Mouse (Mus musculus) thymus, adult 2 months (tissue): ENCODE results near the gene Tppp2.

Experiments used
- CTCF ChIP-seq: fragments of 200-500 bp; IDR thresholded peaks from 2 replicates; pipeline ENCODE4 v1.5.1; 2012; ENCODE audit warnings: mild to moderate bottlenecking, control low read depth, low read length, moderate library complexity, borderline replicate concordance; ENCODE audit not compliant: control insufficient read depth, poor library complexity, insufficient read depth; ENCODE audit errors: extremely low read depth
- POLR2A ChIP-seq: fragments of 200-500 bp; IDR thresholded peaks from 2 replicates; pipeline ENCODE4 v1.6.1; 2012; ENCODE audit warnings: mild to moderate bottlenecking, low read length, control low read depth, moderate library complexity; ENCODE audit not compliant: control insufficient read depth, poor library complexity, insufficient read depth; ENCODE audit errors: extremely low read depth

DNA sequence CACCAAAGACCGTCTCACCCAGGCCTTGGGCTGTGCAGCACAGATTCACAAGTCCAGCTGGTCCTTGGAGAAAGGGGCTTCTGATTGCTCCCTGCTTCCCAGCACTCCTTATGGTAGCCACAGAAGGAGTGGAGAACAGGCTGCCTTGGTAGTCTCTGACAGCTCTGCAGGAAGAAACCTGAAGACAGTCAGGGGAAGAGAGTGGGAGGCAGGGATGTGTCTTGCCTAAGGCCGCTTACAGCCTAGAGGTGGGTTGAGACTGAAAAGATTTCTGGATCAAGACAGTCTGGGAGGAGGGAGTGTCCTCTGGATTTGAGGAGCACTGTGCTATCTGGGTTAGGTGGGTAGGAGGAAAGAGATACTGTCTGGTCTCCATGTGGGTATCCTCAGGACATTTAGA, 4.7 kb downstream of the Tppp2 start:
- no peak for TF ChIP-seq CTCF
- no peak for TF ChIP-seq POLR2A
